Mouse (Mus musculus) olfactory bulb, adult 2 months (tissue): ENCODE measurements around the gene Rasgrp3.

Experiments used
- CTCF ChIP-seq: fragments of 200-500 bp; IDR thresholded peaks from 2 replicates; pipeline ENCODE4 v1.5.1; 2012; ENCODE audit warnings: low read depth, mild to moderate bottlenecking, low read length, moderate library complexity; ENCODE audit not compliant: insufficient read depth
- POLR2A ChIP-seq: fragments of 200-500 bp; IDR thresholded peaks from 2 replicates; pipeline ENCODE4 v1.6.1; 2012; ENCODE audit warnings: mild to moderate bottlenecking, low read depth, low read length, moderate library complexity; ENCODE audit not compliant: insufficient read depth

DNA sequence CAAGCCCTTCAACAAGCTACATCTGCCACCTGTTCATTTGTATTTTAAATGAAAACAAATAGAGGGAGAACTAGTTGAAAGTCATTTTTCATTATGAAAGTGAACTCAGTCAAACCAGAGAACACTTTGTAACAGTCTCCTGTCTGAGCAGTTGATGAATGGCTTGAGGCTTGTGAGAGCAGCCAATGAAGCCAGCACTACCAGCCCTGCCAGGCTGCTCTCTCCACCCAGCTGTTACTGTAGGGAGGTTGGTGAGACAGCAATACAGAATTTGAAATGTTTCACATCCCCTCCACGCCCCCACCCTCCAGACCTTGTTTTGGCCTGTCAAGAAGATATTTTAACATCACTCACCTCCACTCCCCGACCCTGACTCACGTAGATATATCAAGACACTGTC is 18.8 kb upstream of the Rasgrp3 start:
- TF ChIP-seq CTCF (no peak), POLR2A (no peak)
